Mouse (Mus musculus): ENCODE results near the gene Cryl1. TPM values are rescaled to one million over a fixed set of nuclear protein-coding genes. Genes with fewer than 3 reads are reported as not detected.
A peak's percentile ranks its signal among the peaks of the same experiment; 100 is the strongest.

Gene Cryl1
- total RNA-seq, 4 experiments from 2014 or later: 17.8 to 26.3 (median 21.5) TPM

DNA sequence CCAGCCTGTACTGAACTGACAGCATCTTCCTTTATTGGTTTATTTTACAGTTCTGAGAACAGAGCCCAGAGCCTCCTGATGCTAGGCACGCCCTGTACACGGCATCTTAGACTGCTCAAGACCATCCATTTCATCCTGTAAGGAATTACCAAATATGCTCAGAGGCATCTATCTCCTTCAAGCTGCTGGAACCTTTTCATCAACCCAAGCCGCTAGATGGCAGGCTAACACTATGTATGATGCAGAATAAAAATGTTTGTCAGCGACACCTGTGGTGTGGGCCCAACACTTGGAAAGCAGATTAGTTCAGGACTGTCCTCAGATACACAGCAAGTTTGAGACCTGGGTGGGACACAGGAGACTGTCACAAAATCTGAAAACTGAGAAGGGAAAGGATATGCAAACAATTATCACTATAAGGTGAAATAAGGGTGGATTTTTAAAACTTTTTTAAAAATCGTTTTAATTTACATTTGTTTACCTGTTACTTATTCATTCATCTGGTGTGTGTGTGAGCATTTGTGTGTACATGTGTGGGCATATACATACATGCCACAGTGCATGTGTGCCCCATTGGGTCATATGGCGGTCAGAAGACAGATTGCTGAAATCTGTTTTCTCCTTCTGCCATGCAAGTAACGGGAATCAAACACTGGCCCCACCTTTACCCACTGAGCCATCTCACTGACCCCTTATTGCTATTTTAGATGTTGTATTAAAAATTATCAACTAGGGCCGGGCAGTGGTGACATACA is 25.8 kb downstream of the Cryl1 start:
- DNase-seq (ENCODE audit: low spot score in 2 of 2): peak; percentile 40 to 79

- no peak for DNase-seq (ENCODE audit: low spot score in 2 of 2)
These were observed 31.0 kb downstream of the Cryl1 start for GRCm38 (mm10) chr14:57367327-57367726.

DNA sequence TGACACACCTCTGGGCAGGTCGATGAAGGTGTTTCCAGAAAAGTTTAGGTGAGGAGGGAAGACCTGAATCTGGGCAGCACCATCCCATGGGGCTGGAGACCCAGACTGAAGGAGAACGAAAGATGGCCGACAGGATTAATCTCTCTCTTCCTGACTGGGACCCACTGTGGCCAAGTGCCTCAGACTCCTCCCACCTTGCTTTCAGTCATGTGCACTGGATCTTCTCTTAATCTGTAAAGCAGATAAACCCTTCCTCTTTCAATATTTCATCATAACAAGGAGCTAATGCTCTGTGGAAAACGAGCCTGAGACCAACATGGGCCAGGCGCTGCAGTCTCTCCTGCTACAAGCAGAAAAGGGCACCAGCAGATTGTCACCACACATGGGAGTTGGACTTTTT is 31.6 kb downstream of the Cryl1 start:
- DNase-seq (ENCODE audit: low spot score in 2 of 2): no peak

GRCm38 (mm10) chr14:57365341-57365740 is 33.0 kb downstream of the Cryl1 start:
- DNase-seq (ENCODE audit: low spot score in 2 of 2): no peak

GRCm38 (mm10) chr14:57363833-57364232 is 34.5 kb downstream of the Cryl1 start:
- DNase-seq (ENCODE audit: low spot score in 2 of 2): no peak

DNA sequence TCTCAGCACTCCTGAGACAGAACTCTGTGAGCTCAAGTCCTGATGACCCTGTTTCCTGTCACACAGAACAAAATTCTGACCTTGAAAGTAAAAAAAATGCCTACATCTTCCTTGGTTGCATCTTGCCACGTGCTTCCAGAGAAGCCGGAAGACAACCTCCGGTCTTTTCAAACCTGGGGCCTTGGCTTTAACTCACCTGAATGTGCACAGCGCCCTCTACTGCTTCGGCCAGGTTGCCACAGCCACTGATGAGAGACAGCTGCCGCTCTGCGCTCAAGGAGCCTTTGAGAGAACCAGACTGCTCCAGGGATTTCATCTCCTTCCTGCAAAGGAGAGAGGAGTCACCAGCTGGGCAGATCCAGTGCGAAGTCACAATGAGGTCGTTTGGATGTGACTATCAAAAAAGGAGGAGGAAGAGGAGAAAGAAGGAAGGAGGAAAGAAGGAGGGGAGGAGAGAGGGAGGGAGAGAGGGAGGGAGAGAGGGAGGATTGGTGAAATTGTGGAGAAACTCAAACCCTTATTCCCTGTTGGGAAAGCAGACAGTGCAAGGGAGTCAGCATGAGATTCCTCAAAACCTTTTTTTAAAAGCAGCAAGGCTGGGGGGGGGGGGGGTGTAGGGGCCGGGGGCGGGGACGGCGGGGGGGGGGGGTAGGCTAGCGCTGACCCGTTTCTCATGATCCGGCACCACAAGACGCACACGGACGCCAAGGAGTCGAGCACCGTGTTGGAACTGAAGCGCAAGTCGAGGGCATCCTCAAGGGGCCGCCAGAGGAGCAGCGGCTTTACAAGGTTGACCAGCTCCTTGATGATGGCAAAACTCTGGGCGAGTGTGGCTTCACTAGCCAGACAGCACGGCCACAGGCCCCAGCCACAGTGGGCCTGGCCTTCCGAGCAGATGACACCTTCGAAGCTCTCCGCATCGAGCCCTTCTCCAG is 35.3 kb downstream of the Cryl1 start:
- DNase-seq (ENCODE audit: low spot score in 2 of 2): peak; percentile 65 to 82

- DNase-seq (ENCODE audit: low spot score in 2 of 2): no peak
These were observed 41.3 kb downstream of the Cryl1 start for GRCm38 (mm10) chr14:57357030-57357429.

DNA sequence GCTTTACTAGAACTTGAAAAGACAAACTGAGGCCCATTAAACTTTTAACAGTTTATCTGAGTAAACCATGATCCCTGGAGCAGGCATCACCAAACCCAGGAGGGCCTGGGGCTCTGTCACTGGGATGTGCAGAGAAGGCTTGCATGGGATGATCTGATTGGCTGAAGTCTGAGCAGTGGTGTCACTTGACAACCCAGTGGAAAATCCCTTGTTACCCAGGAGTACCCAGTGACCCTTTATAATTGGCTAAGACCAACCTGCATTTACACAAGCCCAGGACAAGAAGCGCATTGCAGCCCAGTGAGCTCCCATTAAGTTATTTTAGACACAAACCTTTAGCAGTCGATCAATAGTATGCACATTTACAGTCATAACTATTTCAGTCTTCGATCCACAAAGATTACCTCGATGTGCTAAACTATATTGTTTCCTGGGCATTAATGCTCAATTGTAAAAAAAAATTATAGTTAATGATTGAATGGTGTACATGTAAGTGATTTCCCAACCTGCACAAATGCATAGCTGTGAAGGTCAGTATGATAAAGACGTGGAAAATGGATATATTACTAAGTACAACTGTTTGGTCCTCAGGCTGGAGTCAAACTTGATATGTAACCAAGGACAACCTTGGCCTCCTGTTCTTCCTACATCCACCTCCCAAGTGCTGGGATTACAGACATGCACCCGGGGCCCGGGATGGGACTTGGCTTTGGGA is 46.7 kb downstream of the Cryl1 start:
- no peak for DNase-seq (ENCODE audit: low spot score in 2 of 2)

DNA sequence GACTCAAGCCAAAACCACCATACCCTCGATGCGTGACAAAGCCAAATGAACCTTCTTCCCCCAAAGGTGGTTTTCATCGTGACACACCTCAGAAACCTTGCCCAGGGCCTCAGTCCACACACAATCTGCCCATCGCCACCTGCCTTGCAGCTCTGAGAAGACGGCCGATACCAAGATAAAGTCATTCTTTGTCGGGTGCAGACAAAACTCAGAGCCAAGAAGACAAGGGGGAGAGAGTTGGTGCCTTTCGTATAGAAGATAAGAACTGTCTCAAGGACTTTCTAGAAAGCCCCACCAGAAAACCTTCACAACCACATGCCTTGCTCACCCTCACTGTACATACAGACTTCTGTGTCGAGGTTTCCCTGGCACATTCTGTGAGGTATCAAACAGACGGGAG is 48.4 kb downstream of the Cryl1 start:
- no peak for DNase-seq (ENCODE audit: low spot score in 2 of 2)

DNA sequence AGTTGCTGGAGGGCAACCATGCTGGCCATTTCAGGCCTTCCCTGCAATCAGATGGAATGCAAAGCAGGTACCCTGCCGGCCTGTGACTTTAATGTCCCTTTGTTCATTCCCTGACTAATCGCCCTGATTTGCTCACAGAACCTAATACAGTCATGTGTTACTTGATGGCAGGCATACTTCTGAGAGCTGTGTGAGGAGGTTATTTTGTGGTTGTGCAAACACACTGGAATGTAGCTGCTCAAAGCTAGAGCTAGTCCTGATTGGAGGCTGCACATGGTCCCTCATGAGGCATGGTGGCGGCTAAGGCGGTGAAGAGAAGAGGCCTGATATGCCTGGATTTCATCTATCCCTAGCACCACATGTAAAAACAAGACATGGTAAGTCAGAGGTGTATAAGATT is 50.2 kb downstream of the Cryl1 start:
- no peak for DNase-seq (ENCODE audit: low spot score in 2 of 2)

- no peak for DNase-seq (ENCODE audit: low spot score in 2 of 2)
These were observed 52.2 kb downstream of the Cryl1 start for GRCm38 (mm10) chr14:57346135-57346534.

- no peak for DNase-seq (ENCODE audit: low spot score in 2 of 2)
These were observed 53.4 kb downstream of the Cryl1 start for GRCm38 (mm10) chr14:57344781-57345492.

GRCm38 (mm10) chr14:57343057-57343750 is 55.1 kb downstream of the Cryl1 start:
- no peak for DNase-seq (ENCODE audit: low spot score in 2 of 2)

GRCm38 (mm10) chr14:57342316-57343055 is 55.8 kb downstream of the Cryl1 start:
- no peak for DNase-seq (ENCODE audit: low spot score in 2 of 2)

- no peak for DNase-seq (ENCODE audit: low spot score in 2 of 2)
These were observed 59.7 kb downstream of the Cryl1 start for GRCm38 (mm10) chr14:57338666-57339065.

DNA sequence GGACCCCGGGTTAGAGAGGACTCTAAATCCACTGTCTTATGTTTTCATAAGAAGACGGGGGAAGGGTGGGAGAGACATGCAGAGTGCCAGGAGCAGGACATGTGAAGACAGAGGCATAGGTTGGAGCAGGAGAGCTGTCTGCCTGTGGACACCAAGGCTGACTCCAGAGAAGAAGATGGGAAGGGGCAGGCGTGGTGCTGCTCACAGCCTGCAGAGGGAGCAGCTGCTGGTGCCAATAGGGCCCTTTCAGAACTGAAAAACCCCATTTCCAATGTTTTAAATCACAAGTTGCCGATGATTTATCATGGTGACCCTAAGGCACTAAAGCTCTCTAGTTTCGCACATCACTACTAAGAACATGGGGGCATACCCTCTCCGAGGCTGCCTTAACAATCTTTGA is 63.5 kb downstream of the Cryl1 start:
- no peak for DNase-seq (ENCODE audit: low spot score in 2 of 2)

- DNase-seq (ENCODE audit: low spot score in 2 of 2): no peak
These were observed 65.8 kb downstream of the Cryl1 start for GRCm38 (mm10) chr14:57332503-57332902.

DNA sequence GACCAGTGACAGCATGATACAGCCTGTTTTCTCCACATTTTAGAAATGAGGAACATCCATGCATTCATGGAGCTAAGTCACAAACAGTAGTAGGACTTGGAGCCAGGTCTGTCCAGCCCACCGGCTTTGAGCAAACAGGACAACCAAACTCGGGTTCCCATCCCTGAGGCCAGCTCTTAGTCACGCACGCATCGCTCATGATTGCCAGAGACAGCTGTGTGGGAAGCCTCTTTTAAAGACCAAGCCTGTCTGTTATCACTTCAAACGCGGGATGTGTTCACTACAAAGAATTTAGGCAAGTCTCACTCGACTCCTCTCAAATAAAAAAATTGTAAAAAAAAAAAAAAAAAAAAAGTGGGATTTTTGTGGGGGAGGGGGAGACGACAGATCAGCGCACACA is 67.2 kb downstream of the Cryl1 start:
- no peak for DNase-seq (ENCODE audit: low spot score in 2 of 2)

DNA sequence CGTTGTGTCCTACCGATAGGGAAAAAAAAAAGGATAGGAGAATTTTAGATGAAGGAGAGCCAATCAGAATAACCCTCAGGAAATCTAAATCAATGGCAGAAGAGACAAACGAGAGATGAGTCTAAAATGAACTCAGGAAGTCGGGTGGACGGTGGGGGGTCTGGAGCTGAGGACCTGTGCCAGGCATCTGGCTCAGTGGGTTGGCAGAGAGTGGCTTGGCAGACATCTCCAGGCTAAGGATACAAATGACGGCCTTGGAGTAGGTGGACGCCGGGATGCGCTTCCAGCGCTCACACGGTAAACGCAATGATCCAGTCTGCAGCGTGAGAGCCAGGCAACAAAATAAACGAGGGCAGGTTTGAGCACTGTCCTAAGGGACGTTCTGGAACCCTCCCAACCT is 68.7 kb downstream of the Cryl1 start:
- DNase-seq (ENCODE audit: low spot score in 2 of 2): peak in 1 of 2 experiments; percentile 15

- DNase-seq (ENCODE audit: low spot score in 2 of 2): peak in 1 of 2 experiments; percentile 11
These were observed 71.6 kb downstream of the Cryl1 start for GRCm38 (mm10) chr14:57326771-57327170.

Data from layer of hippocampus, adult 8-10 months (tissue).